Mouse (Mus musculus) heart, postnatal 0 days (tissue): ENCODE data around the gene Akr1b10. TPM values are rescaled to one million over a fixed set of nuclear protein-coding genes. Genes with fewer than 3 reads are reported as not detected.
"Not testable (repeated sequence)": the region's sequence is repeated elsewhere in the genome, so short reads cannot be mapped to it uniquely, and the experiment has no call there.

ENCODE experiments used
- ATAC-seq: fragments of 200-750 bp; cut with Nextera tagmentation; 2 replicates; pipeline ENCODE4 v1.8.0; 2017; ENCODE audit warnings: low read depth, moderate number of reproducible peaks, moderate library complexity; ENCODE audit not compliant: insufficient read depth
- DNase-seq: peaks from one replicate; pipeline ENCODE4 v3.0.0-alpha.2; 2016; ENCODE audit warnings: low spot score
- H3K27ac ChIP-seq: fragments of 300-500 bp; sonication (generic); 2 replicates; pipeline ENCODE4 v1.5.1; 2014; ENCODE audit warnings: low read depth, mild to moderate bottlenecking
- H3K27me3 ChIP-seq: fragments of 300-500 bp; sonication (generic); 2 replicates; pipeline ENCODE4 v1.6.1; 2014; ENCODE audit warnings: low read length, mixed read lengths; ENCODE audit not compliant: control insufficient read depth, insufficient read depth
- H3K36me3 ChIP-seq: fragments of 300-500 bp; sonication (generic); replicated peaks from 2 replicates; pipeline ENCODE4 v1.6.1; 2014; ENCODE audit warnings: low read length, mixed read lengths; ENCODE audit not compliant: control insufficient read depth, insufficient read depth
- H3K4me1 ChIP-seq: fragments of 300-500 bp; sonication (generic); 2 replicates; pipeline ENCODE4 v1.6.1; 2014; ENCODE audit warnings: antibody characterized with exemption; ENCODE audit not compliant: control insufficient read depth, insufficient read depth
- H3K4me2 ChIP-seq: fragments of 300-500 bp; sonication (generic); 2 replicates; pipeline ENCODE4 v1.6.1; 2014; ENCODE audit warnings: low read depth, mild to moderate bottlenecking, low read length, moderate library complexity
- H3K4me3 ChIP-seq: fragments of 300-500 bp; sonication (generic); 2 replicates; pipeline ENCODE4 v1.5.1; 2014; ENCODE audit warnings: low read depth, low read length
- H3K9ac ChIP-seq: fragments of 300-500 bp; sonication (generic); replicated peaks from 2 replicates; pipeline ENCODE4 v1.6.1; 2014; ENCODE audit warnings: low read depth, low read length, mixed read lengths
- H3K9me3 ChIP-seq: fragments of 300-500 bp; sonication (generic); replicated peaks from 2 replicates; pipeline ENCODE4 v1.6.1; 2016; ENCODE audit warnings: low read length; ENCODE audit not compliant: control insufficient read depth
- CTCF ChIP-seq: IDR thresholded peaks from 2 replicates; pipeline ENCODE4 v1.5.1; 2016; ENCODE audit warnings: antibody characterized with exemption, control low read depth, low read depth
- EP300 ChIP-seq: IDR thresholded peaks from 2 replicates; pipeline ENCODE4 v1.6.1; 2016; ENCODE audit warnings: antibody characterized with exemption, low read depth
- WGBS: fragments of 180-500 bp; shearing (Covaris S2); extraction: QIAGEN DNeasy Blood & Tissue Kit; methylation state at CpG from one replicate; pipeline ENCODE4 v1.1.7; 2014; 5-methylcytosine and 5-hydroxymethylcytosine counted together
- polyA plus RNA-seq: library from polyadenylated mRNA; unstranded; fragments of >200 nt; fragmentation: Nextera tagmentation; extraction: Ambion mirVana; gene quantifications from 2 replicates; pipeline ENCODE4 v1.2.1, GENCODE M21; 2015
- total RNA-seq: library from RNA; depleted of rRNA; stranded (reverse); fragments of >200 nt; gene quantifications from 2 replicates; pipeline ENCODE4 v1.2.3, GENCODE M21; 2014; ENCODE audit warnings: low replicate concordance

Akr1b10 gene
- total and polyA plus RNA-seq, 2 experiments from 2014 or later, result 58.1 to 75.3 TPM

- Histone ChIP-seq H3K4me2 (no peak overlapping the region), H3K4me3 (no peak overlapping the region), H3K9ac (no peak overlapping the region), H3K4me1 (no peaks in the 10 kb centered on the region), H3K9me3 (no peaks in the 10 kb centered on the region), H3K27ac (no peak overlapping the region), H3K36me3 (no peaks in the 10 kb centered on the region), H3K27me3 (no peaks in the 10 kb centered on the region)
- no peak for DNase-seq
- no peak for ATAC-seq
- TF ChIP-seq EP300, result no peak
- TF ChIP-seq CTCF, result no peak
- 80% methylated on average over 12 of the region's 12 CpGs for WGBS
Measured at GRCm38 (mm10) chr6:34364217-34365136, 19.5 kb upstream of the Akr1b10 start.

GRCm38 (mm10) chr6:34367998-34368397 lies 16.0 kb upstream of the Akr1b10 start:
- Histone ChIP-seq H3K27ac (no peak overlapping the region), H3K4me2 (no peak overlapping the region), H3K27me3 (no peaks in the 10 kb centered on the region), H3K9ac (no peak overlapping the region), H3K4me3 (no peak overlapping the region), H3K36me3 (no peaks in the 10 kb centered on the region), H3K4me1 (no peaks in the 10 kb centered on the region), H3K9me3 (no peaks in the 10 kb centered on the region)
- no peak for TF ChIP-seq EP300
- TF ChIP-seq CTCF, result no peak
- ATAC-seq (no peak), DNase-seq (no peak)
- WGBS, result 68% methylated on average over 9 of the region's 9 CpGs

GRCm38 (mm10) chr6:34370081-34370480 lies 13.9 kb upstream of the Akr1b10 start:
- no peak overlapping the region for H3K9ac ChIP-seq
- no peak for ATAC-seq
- WGBS, result 81% methylated on average over 8 of the region's 8 CpGs

GRCm38 (mm10) chr6:34371700-34372351 lies 12.2 kb upstream of the Akr1b10 start:
- TF ChIP-seq CTCF, result peak; percentile 74
- no peak for TF ChIP-seq EP300
- no peak overlapping the region for H3K27ac ChIP-seq
- H3K4me1 ChIP-seq, result no peaks in the 10 kb centered on the region
- H3K27me3 ChIP-seq, result no peaks in the 10 kb centered on the region
- H3K4me2 ChIP-seq, result peak overlapping the region; percentile 47
- H3K36me3 ChIP-seq, result no peaks in the 10 kb centered on the region
- ATAC-seq, result no peak
- DNase-seq, result peak; percentile 47
- no peak overlapping the region for H3K4me3 ChIP-seq
- 20% methylated on average over 18 of the region's 18 CpGs for WGBS
- no peaks in the 10 kb centered on the region for H3K9me3 ChIP-seq
- H3K9ac ChIP-seq, result no peak overlapping the region

More at GRCm38 (mm10) chr6:34370081-34370480, 13.9 kb upstream of the Akr1b10 start:
- Histone ChIP-seq H3K4me1 (no peaks in the 10 kb centered on the region), H3K4me2 (no peak overlapping the region), H3K4me3 (no peak overlapping the region), H3K9me3 (no peaks in the 10 kb centered on the region), H3K27ac (no peak overlapping the region), H3K36me3 (no peaks in the 10 kb centered on the region), H3K27me3 (no peaks in the 10 kb centered on the region)
- TF ChIP-seq CTCF (no peak), EP300 (no peak)
- no peak for DNase-seq

- Histone ChIP-seq H3K4me2 (no peak overlapping the region), H3K4me1 (no peaks in the 10 kb centered on the region), H3K9me3 (no peaks in the 10 kb centered on the region), H3K9ac (no peak overlapping the region), H3K27me3 (no peaks in the 10 kb centered on the region), H3K27ac (no peak overlapping the region), H3K4me3 (no peak overlapping the region), H3K36me3 (no peaks in the 10 kb centered on the region)
- TF ChIP-seq EP300 (no peak), CTCF (no peak)
- 58% methylated on average over 7 of the region's 7 CpGs for WGBS
- no peak for DNase-seq
- no peak for ATAC-seq
Measured at GRCm38 (mm10) chr6:34373841-34374240, 10.2 kb upstream of the Akr1b10 start.

GRCm38 (mm10) chr6:34375888-34376287 lies 8.1 kb upstream of the Akr1b10 start:
- ATAC-seq, H3K27ac ChIP-seq, H3K9me3 ChIP-seq, DNase-seq, H3K9ac ChIP-seq, H3K27me3 ChIP-seq, H3K36me3 ChIP-seq, H3K4me3 ChIP-seq, H3K4me2 ChIP-seq, H3K4me1 ChIP-seq: not testable (repeated sequence)
- WGBS, result 79% methylated on average over 5 of the region's 5 CpGs
